Mouse (Mus musculus) neutrophil, adult 59 days (primary cell): ENCODE measurements around the gene Gm4064. TPM values are rescaled to one million over a fixed set of nuclear protein-coding genes. Genes with fewer than 3 reads are reported as not detected.

Source experiments
- total RNA-seq, 2 experiments: library from RNA; stranded (reverse); gene quantifications; 1 replicate in 1 of 2; 2 replicates in 1 of 2; pipeline ENCODE4 v1.2.4; 2023

Gene Gm4064
- total RNA-seq: not detected

DNA sequence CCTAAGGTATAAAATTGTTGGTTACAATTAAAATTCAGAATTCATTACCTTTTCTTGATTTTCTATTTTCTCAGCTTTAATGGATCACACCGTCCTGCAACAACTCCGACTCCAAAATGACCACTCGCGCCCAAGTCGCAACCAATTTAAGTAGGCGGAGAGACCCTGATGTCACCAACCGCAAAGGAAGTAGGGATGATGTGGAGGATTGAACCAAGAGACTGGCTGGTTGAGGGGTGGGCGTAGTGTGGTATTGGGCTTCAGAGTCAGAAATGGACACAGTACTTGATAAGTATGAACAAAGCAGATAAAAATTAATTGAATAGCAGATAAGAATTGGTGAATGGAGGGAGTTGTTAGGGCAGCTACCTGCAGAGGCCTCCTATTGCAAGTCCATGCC is at the start of gene Gm4064:
Gene Gm4064 (minus strand): TSS at position 101 of the 400 bp plus-strand sequence.

DNA sequence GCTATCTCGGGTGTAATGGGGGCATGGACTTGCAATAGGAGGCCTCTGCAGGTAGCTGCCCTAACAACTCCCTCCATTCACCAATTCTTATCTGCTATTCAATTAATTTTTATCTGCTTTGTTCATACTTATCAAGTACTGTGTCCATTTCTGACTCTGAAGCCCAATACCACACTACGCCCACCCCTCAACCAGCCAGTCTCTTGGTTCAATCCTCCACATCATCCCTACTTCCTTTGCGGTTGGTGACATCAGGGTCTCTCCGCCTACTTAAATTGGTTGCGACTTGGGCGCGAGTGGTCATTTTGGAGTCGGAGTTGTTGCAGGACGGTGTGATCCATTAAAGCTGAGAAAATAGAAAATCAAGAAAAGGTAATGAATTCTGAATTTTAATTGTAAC is 34.4 kb upstream of the Gm4064 start, which contains the start of the genes Rbmy and Gm10256:
Gene Rbmy (plus strand): TSS at position 301 of the 400 bp plus-strand sequence.
Gene Gm10256 (plus strand): TSS at position 320 of the 400 bp plus-strand sequence.

Other genes with a start within 250 kb of the Gm4064 start
- gene H2al2c, start 197.1 kb downstream of the Gm4064 start, total RNA-seq: not detected
- not detected for gene Sry, start 132.5 kb downstream of the Gm4064 start, total RNA-seq
- gene H2al2b, start 75.5 kb downstream of the Gm4064 start, total RNA-seq: not detected
- not detected for gene Rbmy, start 34.5 kb upstream of the Gm4064 start, total RNA-seq
- not detected for gene Gm10256, start 34.5 kb upstream of the Gm4064 start, total RNA-seq
- not detected for gene Gm10352, start 104.8 kb upstream of the Gm4064 start, total RNA-seq
- not detected for gene Gm29289, start 136.4 kb upstream of the Gm4064 start, total RNA-seq